9 mouse cellular contexts compared by ENCODE assay signal in genomic region chr7:71867090-71867489, GRCm38 (mm10).
A peak's percentile ranks its signal among the peaks of the same experiment; 100 is the strongest.
DNase-seq lines count a peak whose midpoint lies in the region.
"Had no signal": no experiment of that assay in that cellular context is flagged by ENCODE, and none has a peak within 500 bp of the region (broad histone marks: within the 10 kb centered on the region; RNA-seq: fewer than 3 reads in every experiment).

No protein-coding gene starts in this region.

- peak; percentile 50 to 58 for DNase-seq in left cerebral cortex, adult 18-20 months (ENCODE audit: low spot score in 2 of 2)
- no peak for DNase-seq in left cerebral cortex, adult 11 months (ENCODE audit: low spot score)
- peak; percentile 45 for DNase-seq in adrenal gland, postnatal 25 days
- peak; percentile 6 for DNase-seq in fibroblast of lung, adult 2 months (ENCODE audit: low read depth)
- DNase-seq in hindlimb bud, embryonic 11.5 days (ENCODE audit: extremely low spot score, low read depth, low spot score) = peak; percentile 33
- peak; percentile 63 for DNase-seq in limb, embryonic 10.5 days (ENCODE audit: low spot score)
- DNase-seq in retina, adult 2 months (ENCODE audit: low read depth, low spot score) = peak; percentile 8
- DNase-seq in spleen, postnatal 36 days (ENCODE audit: low spot score in 2 of 2) = no peak

- H3K4me1 ChIP-seq in limb, embryonic 10.5 days = peaks cover 24% of the 10 kb centered on the region

- H3K27ac ChIP-seq in limb, embryonic 10.5 days = no peak overlapping the region
- H3K27ac ChIP-seq: embryonic facial prominence, embryonic 12.5 days had no signal

- 17% methylated on average over 3 of the region's 3 CpGs for WGBS in limb, embryonic 10.5 days

- H3K4me3 ChIP-seq in limb, embryonic 10.5 days = no peak overlapping the region
- H3K4me3 ChIP-seq: embryonic facial prominence, embryonic 12.5 days had no signal

- H3K27me3 ChIP-seq in limb, embryonic 10.5 days (ENCODE audit: low read depth, poor library complexity, severe bottlenecking) = 0 out of 2 replicates have a peak, but pooled peaks cover 14% of the 10 kb centered on the region
- H3K27me3 ChIP-seq: embryonic facial prominence, embryonic 12.5 days had no signal

- no peaks in the 10 kb centered on the region for H3K9me3 ChIP-seq in limb, embryonic 10.5 days (replicated peaks)
- H3K9me3 ChIP-seq: embryonic facial prominence, embryonic 12.5 days had no signal

- H3K36me3 ChIP-seq in limb, embryonic 10.5 days = no peaks in the 10 kb centered on the region
- H3K36me3 ChIP-seq: embryonic facial prominence, embryonic 12.5 days had no signal

Comparison
In these comparisons a context has a peak if more than half of its experiments do, and no peak if none do; other contexts are left out.
1. DNase-seq: peak in left cerebral cortex, adult 18-20 months (2 of 2), adrenal gland, postnatal 25 days (single experiment), fibroblast of lung, adult 2 months (single experiment), hindlimb bud, embryonic 11.5 days (single experiment), limb, embryonic 10.5 days (single experiment) and retina, adult 2 months (single experiment); none in left cerebral cortex, adult 11 months (single experiment) and spleen, postnatal 36 days (0 of 2).